Mouse (Mus musculus) thymus, postnatal 36 days (tissue): ENCODE data around the gene Cacna2d3.

Experiments used
- DNase-seq, 2 experiments: peaks; one replicate each; pipeline ENCODE4 v3.0.0; 2022; ENCODE audit warnings: mixed read lengths in 2 of 2

The Cacna2d3 gene

GRCm38 (mm10) chr14:29051951-29052835 is 669.5 kb downstream of the Cacna2d3 start:
- DNase-seq, result no peak

- DNase-seq, result no peak
These were observed 679.3 kb downstream of the Cacna2d3 start for GRCm38 (mm10) chr14:29042355-29042754.

GRCm38 (mm10) chr14:29041498-29041897 is 680.2 kb downstream of the Cacna2d3 start:
- no peak for DNase-seq

- no peak for DNase-seq
These were observed 680.9 kb downstream of the Cacna2d3 start for GRCm38 (mm10) chr14:29040606-29041364.

- no peak for DNase-seq
These were observed 683.4 kb downstream of the Cacna2d3 start for GRCm38 (mm10) chr14:29038246-29038645.

- DNase-seq, result no peak
These were observed 689.7 kb downstream of the Cacna2d3 start for GRCm38 (mm10) chr14:29031858-29032395.

- DNase-seq, result no peak
These were observed 691.1 kb downstream of the Cacna2d3 start for GRCm38 (mm10) chr14:29030519-29030918.

GRCm38 (mm10) chr14:29029896-29030420 is 691.7 kb downstream of the Cacna2d3 start:
- no peak for DNase-seq

- no peak for DNase-seq
These were observed 692.6 kb downstream of the Cacna2d3 start for GRCm38 (mm10) chr14:29029107-29029469.

GRCm38 (mm10) chr14:29028391-29029106 is 693.1 kb downstream of the Cacna2d3 start:
- no peak for DNase-seq

- no peak for DNase-seq
These were observed 694.4 kb downstream of the Cacna2d3 start for GRCm38 (mm10) chr14:29027276-29027675.

- no peak for DNase-seq
These were observed 696.3 kb downstream of the Cacna2d3 start for GRCm38 (mm10) chr14:29025335-29025734.

- no peak for DNase-seq
These were observed 698.4 kb downstream of the Cacna2d3 start for GRCm38 (mm10) chr14:29023246-29023645.

- no peak for DNase-seq
These were observed 700.4 kb downstream of the Cacna2d3 start for GRCm38 (mm10) chr14:29021295-29021694.

GRCm38 (mm10) chr14:29018316-29019000 is 703.2 kb downstream of the Cacna2d3 start:
- no peak for DNase-seq

GRCm38 (mm10) chr14:29017883-29018282 is 703.8 kb downstream of the Cacna2d3 start, which contains the start of gene Lrtm1:
Lrtm1 (plus strand) TSS chr14:29018208.
- no peak for DNase-seq

GRCm38 (mm10) chr14:29015896-29016295 is 705.8 kb downstream of the Cacna2d3 start:
- DNase-seq, result no peak

- no peak for DNase-seq
These were observed 707.0 kb downstream of the Cacna2d3 start for GRCm38 (mm10) chr14:29014680-29015079.

GRCm38 (mm10) chr14:29013161-29013560 is 708.5 kb downstream of the Cacna2d3 start:
- no peak for DNase-seq

- DNase-seq, result no peak
These were observed 712.0 kb downstream of the Cacna2d3 start for GRCm38 (mm10) chr14:29009644-29010043.

GRCm38 (mm10) chr14:29005228-29005840 is 716.3 kb downstream of the Cacna2d3 start:
- DNase-seq, result no peak
